Mouse (Mus musculus): ENCODE measurements at regions not wholly inside any gene's neighbourhood (a gene's known extent, or its start where the extent isn't known, plus 50 kb on each side); places are given as distances from the start of the nearest gene placed in this dataset.

- Histone ChIP-seq H3K27me3 (ENCODE audit: control insufficient read depth, insufficient read depth, low read length) (no peaks in the 10 kb centered on the region), H3K36me3 (ENCODE audit: control insufficient read depth, insufficient read depth, low read length) (no peaks in the 10 kb centered on the region), H3K4me1 (ENCODE audit: control insufficient read depth, insufficient read depth, low read length) (peaks cover 2% of the 10 kb centered on the region; the same call in 1 of the 2 replicates), H3K4me3 (ENCODE audit: control insufficient read depth, low read depth, low read length) (no peak overlapping the region), H3K27ac (ENCODE audit: control insufficient read depth, insufficient read depth, low read depth, low read length) (no peak overlapping the region)
- TF ChIP-seq POLR2A (IDR thresholded peaks at IDR 0.05; ENCODE audit: control insufficient read depth, low read depth, low read length) (no peak), CTCF (IDR thresholded peaks at IDR 0.05; ENCODE audit: control insufficient read depth, insufficient read depth, insufficient replicate concordance, low read depth, low read length) (no peak)
Measured at GRCm38 (mm10) chr10:117478202-117478930, 98.6 kb upstream of the Cpsf6 start.

- H3K4me3 ChIP-seq (ENCODE audit: control insufficient read depth, low read depth, low read length), result no peak overlapping the region
- no peak overlapping the region for H3K27ac ChIP-seq (ENCODE audit: control insufficient read depth, insufficient read depth, low read depth, low read length)
- H3K36me3 ChIP-seq (ENCODE audit: control insufficient read depth, insufficient read depth, low read length), result no peaks in the 10 kb centered on the region
- peaks cover 2% of the 10 kb centered on the region; the same call in 1 of the 2 replicates for H3K4me1 ChIP-seq (ENCODE audit: control insufficient read depth, insufficient read depth, low read length)
- H3K27me3 ChIP-seq (ENCODE audit: control insufficient read depth, insufficient read depth, low read length), result no peaks in the 10 kb centered on the region
- TF ChIP-seq POLR2A (IDR thresholded peaks at IDR 0.05; ENCODE audit: control insufficient read depth, low read depth, low read length) (no peak), CTCF (IDR thresholded peaks at IDR 0.05; ENCODE audit: control insufficient read depth, insufficient read depth, insufficient replicate concordance, low read depth, low read length) (no peak)
Measured at GRCm38 (mm10) chr10:117477331-117478201, 97.8 kb upstream of the Cpsf6 start.

GRCm38 (mm10) chr10:117475086-117475945 is 95.5 kb upstream of the Cpsf6 start:
- peaks cover 2% of the 10 kb centered on the region; the same call in 1 of the 2 replicates for H3K4me1 ChIP-seq (ENCODE audit: control insufficient read depth, insufficient read depth, low read length)
- H3K27me3 ChIP-seq (ENCODE audit: control insufficient read depth, insufficient read depth, low read length), result no peaks in the 10 kb centered on the region
- H3K36me3 ChIP-seq (ENCODE audit: control insufficient read depth, insufficient read depth, low read length), result no peaks in the 10 kb centered on the region
- H3K4me3 ChIP-seq (ENCODE audit: control insufficient read depth, low read depth, low read length), result no peak overlapping the region
- no peak overlapping the region for H3K27ac ChIP-seq (ENCODE audit: control insufficient read depth, insufficient read depth, low read depth, low read length)
- TF ChIP-seq POLR2A (IDR thresholded peaks at IDR 0.05; ENCODE audit: control insufficient read depth, low read depth, low read length) (no peak), CTCF (IDR thresholded peaks at IDR 0.05; ENCODE audit: control insufficient read depth, insufficient read depth, insufficient replicate concordance, low read depth, low read length) (no peak)

GRCm38 (mm10) chr10:117474351-117475085 is 94.7 kb upstream of the Cpsf6 start:
- Histone ChIP-seq H3K4me1 (ENCODE audit: control insufficient read depth, insufficient read depth, low read length) (peaks cover 2% of the 10 kb centered on the region; the same call in 1 of the 2 replicates), H3K27ac (ENCODE audit: control insufficient read depth, insufficient read depth, low read depth, low read length) (no peak overlapping the region), H3K4me3 (ENCODE audit: control insufficient read depth, low read depth, low read length) (no peak overlapping the region), H3K36me3 (ENCODE audit: control insufficient read depth, insufficient read depth, low read length) (no peaks in the 10 kb centered on the region), H3K27me3 (ENCODE audit: control insufficient read depth, insufficient read depth, low read length) (no peaks in the 10 kb centered on the region)
- TF ChIP-seq CTCF (IDR thresholded peaks at IDR 0.05; ENCODE audit: control insufficient read depth, insufficient read depth, insufficient replicate concordance, low read depth, low read length), result no peak
- no peak for TF ChIP-seq POLR2A (IDR thresholded peaks at IDR 0.05; ENCODE audit: control insufficient read depth, low read depth, low read length)

- H3K4me1 ChIP-seq (ENCODE audit: control insufficient read depth, insufficient read depth, low read length), result peaks cover 2% of the 10 kb centered on the region; the same call in 1 of the 2 replicates
- no peaks in the 10 kb centered on the region for H3K36me3 ChIP-seq (ENCODE audit: control insufficient read depth, insufficient read depth, low read length)
- H3K4me3 ChIP-seq (ENCODE audit: control insufficient read depth, low read depth, low read length), result no peak overlapping the region
- H3K27me3 ChIP-seq (ENCODE audit: control insufficient read depth, insufficient read depth, low read length), result no peaks in the 10 kb centered on the region
- TF ChIP-seq CTCF (IDR thresholded peaks at IDR 0.05; ENCODE audit: control insufficient read depth, insufficient read depth, insufficient replicate concordance, low read depth, low read length) (no peak), POLR2A (IDR thresholded peaks at IDR 0.05; ENCODE audit: control insufficient read depth, low read depth, low read length) (no peak)
- no peak overlapping the region for H3K27ac ChIP-seq (ENCODE audit: control insufficient read depth, insufficient read depth, low read depth, low read length)
Measured at GRCm38 (mm10) chr10:117473471-117473870, 93.7 kb upstream of the Cpsf6 start.

GRCm38 (mm10) chr10:117472568-117472930 is 92.7 kb upstream of the Cpsf6 start:
- Histone ChIP-seq H3K4me3 (ENCODE audit: control insufficient read depth, low read depth, low read length) (no peak overlapping the region), H3K27ac (ENCODE audit: control insufficient read depth, insufficient read depth, low read depth, low read length) (no peak overlapping the region), H3K27me3 (ENCODE audit: control insufficient read depth, insufficient read depth, low read length) (no peaks in the 10 kb centered on the region)

More at GRCm38 (mm10) chr10:117472568-117472930, 92.7 kb upstream of the Cpsf6 start:
- no peak for TF ChIP-seq POLR2A (IDR thresholded peaks at IDR 0.05; ENCODE audit: control insufficient read depth, low read depth, low read length)
- no peak for TF ChIP-seq CTCF (IDR thresholded peaks at IDR 0.05; ENCODE audit: control insufficient read depth, insufficient read depth, insufficient replicate concordance, low read depth, low read length)
- Histone ChIP-seq H3K36me3 (ENCODE audit: control insufficient read depth, insufficient read depth, low read length) (no peaks in the 10 kb centered on the region), H3K4me1 (ENCODE audit: control insufficient read depth, insufficient read depth, low read length) (no peaks in the 10 kb centered on the region)

Measured in testis, adult 2 months (tissue).